Mouse (Mus musculus): Measurements from ENCODE around the gene Cutc. TPM values are rescaled to one million over a fixed set of nuclear protein-coding genes. Genes with fewer than 3 reads are reported as not detected.

The Cutc gene
- 10 to 100 TPM; 15.8 to 16.8 TPM for total RNA-seq (2021)
- long read RNA-seq, experiment 1, transcript Cutc-202 (9 exons, 1,233 nt), result major isoform, 14 of 50 reads
- long read RNA-seq, experiment 1, transcript Cutc-201 (9 exons, 1,298 nt), result minor isoform, 6 of 50 reads
- long read RNA-seq, experiment 1, partial matches to known transcripts, result 0 of 50 reads
- long read RNA-seq, experiment 1, other reads (novel, unspliced or antisense), result 30 of 50 reads
- long read RNA-seq, experiment 2, transcript Cutc-202 (9 exons, 1,233 nt), result major isoform, 16 of 41 reads
- long read RNA-seq, experiment 2, partial matches to known transcripts, result 0 of 41 reads
- long read RNA-seq, experiment 2, other reads (novel, unspliced or antisense), result 24 of 41 reads

- DNase-seq, result peak; percentile 97
These were observed at the start of gene Cutc, which contains the start of gene Cox15 for GRCm38 (mm10) chr19:43752489-43753225. Gene Cutc, plus strand, starts transcription at chr19:43752996. Gene Cox15, minus strand, starts transcription at chr19:43753000.

- DNase-seq, result no peak
These were observed 48.6 kb upstream of the Cutc start for GRCm38 (mm10) chr19:43704211-43704610.

GRCm38 (mm10) chr19:43704787-43705497 lies 47.9 kb upstream of the Cutc start:
- no peak for DNase-seq

- DNase-seq, result no peak
These were observed 44.6 kb upstream of the Cutc start for GRCm38 (mm10) chr19:43708206-43708605.

- no peak for DNase-seq
These were observed 43.5 kb upstream of the Cutc start for GRCm38 (mm10) chr19:43709317-43709716.

- DNase-seq, result no peak
These were observed 41.5 kb upstream of the Cutc start for GRCm38 (mm10) chr19:43711159-43711916.

GRCm38 (mm10) chr19:43711971-43712370 lies 40.8 kb upstream of the Cutc start:
- DNase-seq, result no peak

GRCm38 (mm10) chr19:43720061-43720460 lies 32.7 kb upstream of the Cutc start:
- DNase-seq, result no peak

GRCm38 (mm10) chr19:43722891-43723290 lies 29.9 kb upstream of the Cutc start:
- no peak for DNase-seq

- no peak for DNase-seq
These were observed 29.3 kb upstream of the Cutc start for GRCm38 (mm10) chr19:43723501-43723900.

- no peak for DNase-seq
These were observed 28.6 kb upstream of the Cutc start for GRCm38 (mm10) chr19:43724194-43724593.

GRCm38 (mm10) chr19:43724821-43725220 lies 28.0 kb upstream of the Cutc start:
- DNase-seq, result no peak

- no peak for DNase-seq
These were observed 26.2 kb upstream of the Cutc start for GRCm38 (mm10) chr19:43726510-43727146.

- DNase-seq, result no peak
These were observed 23.3 kb upstream of the Cutc start for GRCm38 (mm10) chr19:43729296-43730036.

GRCm38 (mm10) chr19:43730037-43730428 lies 22.8 kb upstream of the Cutc start:
- no peak for DNase-seq

GRCm38 (mm10) chr19:43731157-43731556 lies 21.6 kb upstream of the Cutc start:
- DNase-seq, result no peak

GRCm38 (mm10) chr19:43738409-43738808 lies 14.4 kb upstream of the Cutc start:
- no peak for DNase-seq

GRCm38 (mm10) chr19:43743401-43743800 lies 9.4 kb upstream of the Cutc start:
- no peak for DNase-seq

- no peak for DNase-seq
These were observed 7.1 kb upstream of the Cutc start for GRCm38 (mm10) chr19:43745740-43746139.

- no peak for DNase-seq
These were observed 4.9 kb upstream of the Cutc start for GRCm38 (mm10) chr19:43747877-43748276.

GRCm38 (mm10) chr19:43750008-43750407 lies 2.8 kb upstream of the Cutc start:
- DNase-seq, result no peak

Measured in gastrocnemius, postnatal 25 days (tissue).